Mouse (Mus musculus): ENCODE measurements around the gene Tll2.

The Tll2 gene

DNA sequence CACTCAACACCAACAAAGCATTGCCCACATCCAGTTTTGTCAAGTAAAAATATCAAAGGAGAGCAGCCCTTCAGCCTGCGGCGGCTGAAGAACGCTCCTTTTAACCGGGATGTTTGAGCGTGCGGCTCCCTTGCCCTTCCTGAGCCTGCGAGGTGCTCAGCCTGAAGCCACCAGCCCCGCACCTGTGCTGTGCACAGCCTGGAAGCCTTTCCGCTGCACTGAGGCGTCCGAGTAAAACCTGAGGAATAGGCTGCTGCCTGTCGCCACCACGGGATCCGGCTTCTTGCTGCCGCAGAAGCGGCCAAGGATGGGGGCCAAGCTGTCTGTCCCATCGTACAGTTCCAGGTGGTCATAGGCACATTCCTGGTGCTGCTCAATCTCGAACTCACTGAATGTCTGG lies 118.1 kb downstream of the Tll2 start:
- Histone ChIP-seq H3K36me3 (ENCODE audit: control insufficient read depth, insufficient read depth, low read length, poor library complexity, severe bottlenecking) (no peaks in the 10 kb centered on the region), H3K27me3 (ENCODE audit: control insufficient read depth, insufficient read depth, low read length, poor library complexity, severe bottlenecking) (no peaks in the 10 kb centered on the region)
- no peak for DNase-seq (ENCODE audit: low read depth, low spot score)

DNA sequence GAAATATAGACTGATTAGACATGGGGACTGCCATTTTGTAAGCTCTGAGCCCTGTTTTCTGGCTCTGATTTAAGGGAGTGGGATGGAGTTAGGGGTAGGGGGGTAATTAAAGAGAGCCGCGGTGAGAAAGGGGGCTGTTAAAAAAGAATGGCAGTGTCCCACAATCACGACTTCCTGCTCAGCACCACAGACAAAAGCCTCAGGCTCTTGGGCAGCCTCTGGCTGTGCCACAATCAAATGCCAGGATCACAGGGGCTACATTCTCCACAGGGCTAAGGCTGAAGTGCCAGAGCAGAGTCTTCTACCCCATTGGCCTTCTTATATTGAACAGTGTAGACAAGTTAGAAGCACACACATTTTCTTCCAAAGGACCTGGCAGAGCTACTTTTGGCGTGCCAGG lies 118.7 kb downstream of the Tll2 start:
- H3K27me3 ChIP-seq (ENCODE audit: control insufficient read depth, insufficient read depth, low read length, poor library complexity, severe bottlenecking) = no peaks in the 10 kb centered on the region
- no peak for DNase-seq (ENCODE audit: low read depth, low spot score)
- H3K36me3 ChIP-seq (ENCODE audit: control insufficient read depth, insufficient read depth, low read length, poor library complexity, severe bottlenecking) = no peaks in the 10 kb centered on the region

DNA sequence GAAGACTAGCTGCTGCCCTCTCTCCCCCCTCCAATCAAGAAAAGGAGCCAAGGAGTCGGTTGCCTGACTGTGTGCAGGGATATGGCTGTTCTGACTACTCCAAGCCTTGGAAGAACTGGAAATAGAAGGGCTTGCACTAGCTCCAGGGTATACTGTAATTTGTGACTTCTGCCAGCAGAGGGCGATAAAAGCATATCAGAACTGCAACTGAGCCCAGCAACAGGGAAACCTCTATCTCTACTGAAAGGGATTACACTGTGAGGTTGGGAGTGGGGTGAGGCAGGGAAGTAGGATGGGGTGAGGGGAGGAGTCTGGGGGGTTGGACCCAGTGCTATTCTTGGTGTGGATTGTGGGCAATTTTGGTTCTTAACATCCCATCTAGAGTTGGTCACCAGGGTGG lies 119.9 kb downstream of the Tll2 start:
- peak; percentile 80 for DNase-seq (ENCODE audit: low read depth, low spot score)
- no peaks in the 10 kb centered on the region for H3K27me3 ChIP-seq (ENCODE audit: control insufficient read depth, insufficient read depth, low read length, poor library complexity, severe bottlenecking)
- H3K36me3 ChIP-seq (ENCODE audit: control insufficient read depth, insufficient read depth, low read length, poor library complexity, severe bottlenecking) = no peaks in the 10 kb centered on the region

DNA sequence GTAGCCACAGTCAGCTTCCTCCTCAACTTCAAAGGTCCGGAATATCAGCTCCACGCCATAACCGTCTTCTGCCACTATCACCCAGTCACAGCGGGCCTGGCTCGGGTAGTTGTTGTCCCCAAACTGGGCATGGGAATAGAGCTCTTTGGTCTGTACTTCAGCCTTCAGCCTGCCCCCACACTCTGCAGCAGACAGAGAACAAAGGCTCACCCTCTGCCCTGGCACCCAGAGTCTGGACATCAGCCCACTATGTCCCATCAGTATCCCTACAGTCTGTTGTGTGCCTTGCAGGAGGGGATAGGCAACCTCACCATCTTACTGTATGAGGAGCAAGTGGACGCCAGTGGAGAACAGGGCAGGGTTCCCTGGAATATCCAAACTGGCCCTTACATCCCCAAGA lies 120.3 kb downstream of the Tll2 start:
- no peaks in the 10 kb centered on the region for H3K36me3 ChIP-seq (ENCODE audit: control insufficient read depth, insufficient read depth, low read length, poor library complexity, severe bottlenecking)
- no peaks in the 10 kb centered on the region for H3K27me3 ChIP-seq (ENCODE audit: control insufficient read depth, insufficient read depth, low read length, poor library complexity, severe bottlenecking)
- no peak for DNase-seq (ENCODE audit: low read depth, low spot score)

DNA sequence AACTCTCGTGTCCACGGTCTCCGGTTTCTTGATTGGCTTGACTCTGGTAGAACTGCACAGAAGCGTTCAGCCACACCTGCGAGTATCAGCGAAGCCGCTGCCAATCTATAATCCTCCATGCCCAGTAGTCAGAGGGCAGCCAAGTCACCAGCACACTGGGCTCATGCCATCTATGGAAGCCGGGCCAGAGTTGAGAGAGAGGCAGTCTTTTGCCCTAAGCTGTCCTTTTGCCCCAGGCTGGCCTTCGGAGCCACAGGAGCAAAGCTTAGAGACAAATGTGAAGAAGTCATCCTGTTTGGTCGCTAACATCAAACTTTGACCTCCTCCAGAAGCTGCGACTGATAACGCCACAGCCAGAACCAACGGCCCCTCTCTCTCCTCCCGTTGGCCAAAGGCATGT lies 123.0 kb downstream of the Tll2 start:
- DNase-seq (ENCODE audit: low read depth, low spot score) = no peak
- no peaks in the 10 kb centered on the region for H3K36me3 ChIP-seq (ENCODE audit: control insufficient read depth, insufficient read depth, low read length, poor library complexity, severe bottlenecking)
- no peaks in the 10 kb centered on the region for H3K27me3 ChIP-seq (ENCODE audit: control insufficient read depth, insufficient read depth, low read length, poor library complexity, severe bottlenecking)

DNA sequence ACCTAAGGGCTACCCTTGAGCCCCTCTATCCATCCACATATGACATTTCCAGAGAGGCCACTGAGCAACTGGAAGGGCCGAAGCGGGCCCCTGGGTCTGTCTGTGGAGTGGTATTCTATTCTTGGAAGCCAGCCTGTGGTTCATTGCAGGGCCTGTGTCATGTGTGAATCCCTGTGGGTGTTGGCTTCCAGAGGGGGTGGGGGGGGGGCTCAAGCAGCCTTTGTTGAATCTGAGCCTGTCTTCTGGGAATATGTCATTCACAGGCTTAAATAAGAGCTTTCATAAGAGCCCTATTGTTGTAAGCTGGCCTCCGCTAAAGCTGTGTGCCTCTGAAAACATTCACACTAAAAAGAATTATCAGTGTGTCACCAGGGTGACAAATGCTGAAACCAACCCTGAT lies 125.0 kb downstream of the Tll2 start:
- DNase-seq (ENCODE audit: low read depth, low spot score) = no peak
- no peaks in the 10 kb centered on the region for H3K36me3 ChIP-seq (ENCODE audit: control insufficient read depth, insufficient read depth, low read length, poor library complexity, severe bottlenecking)

DNA sequence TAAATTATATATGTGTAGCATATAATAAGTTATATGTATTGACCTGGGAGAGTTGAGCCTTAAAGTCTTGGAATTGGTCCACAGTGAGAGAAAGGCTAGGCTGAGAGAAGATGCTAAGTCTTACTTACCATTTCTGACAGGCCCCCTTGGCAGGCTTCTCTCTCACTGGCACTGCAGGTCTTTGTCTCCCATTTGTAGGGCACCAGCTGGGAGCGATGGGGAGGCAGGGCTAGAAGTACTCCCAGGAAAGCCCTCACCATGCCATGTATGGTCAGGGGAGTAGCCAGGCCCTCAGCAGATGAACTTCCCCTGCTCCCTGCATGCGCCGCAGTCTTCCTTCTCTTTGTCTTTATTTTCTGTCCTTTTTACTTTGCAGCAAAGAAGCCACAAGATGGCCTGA lies 129.7 kb downstream of the Tll2 start, which contains the start of gene Opalin:
Gene Opalin, minus strand, starts transcription at position 208 of the 400 bp plus-strand sequence.
- DNase-seq (ENCODE audit: low read depth, low spot score) = no peak
- Histone ChIP-seq H3K27me3 (ENCODE audit: control insufficient read depth, insufficient read depth, low read length, poor library complexity, severe bottlenecking) (no peaks in the 10 kb centered on the region), H3K36me3 (ENCODE audit: control insufficient read depth, insufficient read depth, low read length, poor library complexity, severe bottlenecking) (no peaks in the 10 kb centered on the region)

More for the DNA sequence above, 125.0 kb downstream of the Tll2 start:
- H3K27me3 ChIP-seq (ENCODE audit: control insufficient read depth, insufficient read depth, low read length, poor library complexity, severe bottlenecking) = no peaks in the 10 kb centered on the region

DNA sequence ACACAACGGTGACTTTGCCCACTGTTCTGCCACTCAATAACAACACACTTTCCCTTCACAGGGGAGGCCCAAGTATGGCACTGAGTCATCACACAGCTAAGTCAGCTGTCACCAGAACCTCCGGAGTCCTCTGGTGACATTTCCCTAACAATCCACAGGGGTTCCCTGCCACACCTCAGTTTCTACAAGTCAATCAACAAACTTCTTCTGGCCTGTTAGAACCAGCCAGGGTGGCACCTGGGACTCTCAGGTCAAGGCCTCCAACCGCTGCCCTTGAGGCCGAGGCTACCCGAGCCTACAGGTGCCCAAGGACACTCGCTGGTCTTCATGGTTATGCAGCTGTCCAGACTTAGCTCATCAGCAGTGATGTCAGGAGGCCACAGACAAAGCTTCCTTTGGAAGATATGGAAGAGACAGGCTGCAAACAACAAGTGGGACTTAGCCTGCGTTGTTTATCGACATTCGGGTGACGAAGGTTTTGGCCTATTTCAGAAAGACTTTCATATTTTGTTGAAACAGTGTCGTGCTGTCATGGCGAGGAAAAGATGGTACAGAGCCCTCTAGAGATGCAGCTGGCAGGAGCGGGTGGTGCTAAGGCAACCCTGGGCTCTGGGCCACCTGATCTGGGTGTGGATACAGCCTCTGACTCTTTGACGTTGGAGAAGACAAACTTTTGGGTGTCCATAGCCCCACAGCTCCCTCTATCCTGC lies 132.7 kb downstream of the Tll2 start:
- Histone ChIP-seq H3K27me3 (ENCODE audit: control insufficient read depth, insufficient read depth, low read length, poor library complexity, severe bottlenecking) (no peaks in the 10 kb centered on the region), H3K36me3 (ENCODE audit: control insufficient read depth, insufficient read depth, low read length, poor library complexity, severe bottlenecking) (no peaks in the 10 kb centered on the region)
- DNase-seq (ENCODE audit: low read depth, low spot score) = no peak

DNA sequence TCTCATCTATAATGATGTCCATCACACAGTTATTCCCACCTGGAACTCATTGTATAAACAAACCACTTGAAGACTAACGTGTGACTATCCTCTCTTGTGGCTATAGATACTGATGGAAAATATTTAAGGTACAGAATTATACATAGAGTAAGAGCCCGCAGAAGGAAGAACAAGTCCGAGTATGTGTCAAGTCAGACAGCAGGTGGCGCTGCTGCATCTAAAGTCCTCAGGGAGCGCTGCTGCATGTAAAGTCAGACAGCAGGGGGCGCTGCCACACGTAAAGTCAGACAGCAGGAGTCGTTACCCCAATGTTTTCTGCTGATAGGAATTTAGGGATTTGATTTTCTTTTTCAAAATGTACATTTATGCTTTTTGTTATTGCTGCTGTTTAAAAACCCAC lies 135.1 kb downstream of the Tll2 start:
- Histone ChIP-seq H3K36me3 (ENCODE audit: control insufficient read depth, insufficient read depth, low read length, poor library complexity, severe bottlenecking) (no peaks in the 10 kb centered on the region), H3K27me3 (ENCODE audit: control insufficient read depth, insufficient read depth, low read length, poor library complexity, severe bottlenecking) (no peaks in the 10 kb centered on the region)
- DNase-seq (ENCODE audit: low read depth, low spot score) = peak; percentile 97

DNA sequence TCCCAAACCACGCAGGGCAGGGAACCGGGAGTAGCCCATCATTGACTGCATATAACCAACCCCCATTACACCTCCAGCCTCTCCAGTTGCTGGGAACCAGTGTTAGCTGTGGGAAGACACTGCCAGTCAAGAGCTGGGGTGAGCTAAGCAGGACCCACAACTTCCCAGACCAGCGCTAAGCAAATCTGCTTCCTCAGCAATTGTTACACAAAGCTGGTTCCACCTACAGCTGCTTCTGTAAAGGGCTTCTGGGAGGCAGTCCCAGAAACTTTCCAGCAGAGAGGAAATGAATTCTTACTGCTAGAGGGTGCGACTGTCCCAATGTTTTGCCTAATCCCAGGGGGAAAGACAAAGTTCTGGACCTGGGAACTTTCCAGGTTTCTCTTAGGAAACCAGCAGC lies 151.9 kb downstream of the Tll2 start:
- Histone ChIP-seq H3K27me3 (ENCODE audit: control insufficient read depth, insufficient read depth, low read length, poor library complexity, severe bottlenecking) (no peaks in the 10 kb centered on the region), H3K36me3 (ENCODE audit: control insufficient read depth, insufficient read depth, low read length, poor library complexity, severe bottlenecking) (no peaks in the 10 kb centered on the region)

DNA sequence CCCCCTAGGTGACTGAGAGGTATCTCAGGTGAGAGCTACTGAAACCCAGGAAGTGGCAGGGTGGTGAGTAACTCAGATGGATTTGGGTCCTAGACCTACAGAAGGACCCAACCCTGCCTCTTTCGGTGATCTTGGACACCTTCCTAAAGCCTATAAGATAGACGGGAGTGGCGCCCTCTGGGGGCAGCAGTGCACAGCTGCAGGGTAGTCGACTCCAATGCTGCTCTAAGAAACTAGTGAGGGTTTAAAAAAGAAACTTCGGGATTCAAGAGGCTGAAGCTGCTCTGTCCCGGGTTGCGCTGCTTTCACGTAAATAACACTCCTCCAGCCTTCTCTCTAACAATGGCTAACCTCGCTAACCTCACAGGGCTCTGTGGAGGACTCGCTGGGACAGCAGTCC lies 153.1 kb downstream of the Tll2 start:
- no peaks in the 10 kb centered on the region for H3K36me3 ChIP-seq (ENCODE audit: control insufficient read depth, insufficient read depth, low read length, poor library complexity, severe bottlenecking)
- H3K27me3 ChIP-seq (ENCODE audit: control insufficient read depth, insufficient read depth, low read length, poor library complexity, severe bottlenecking) = no peaks in the 10 kb centered on the region
- peak; percentile 80 for DNase-seq (ENCODE audit: low read depth, low spot score)

More for the DNA sequence above, 151.9 kb downstream of the Tll2 start:
- DNase-seq (ENCODE audit: low read depth, low spot score) = no peak

DNA sequence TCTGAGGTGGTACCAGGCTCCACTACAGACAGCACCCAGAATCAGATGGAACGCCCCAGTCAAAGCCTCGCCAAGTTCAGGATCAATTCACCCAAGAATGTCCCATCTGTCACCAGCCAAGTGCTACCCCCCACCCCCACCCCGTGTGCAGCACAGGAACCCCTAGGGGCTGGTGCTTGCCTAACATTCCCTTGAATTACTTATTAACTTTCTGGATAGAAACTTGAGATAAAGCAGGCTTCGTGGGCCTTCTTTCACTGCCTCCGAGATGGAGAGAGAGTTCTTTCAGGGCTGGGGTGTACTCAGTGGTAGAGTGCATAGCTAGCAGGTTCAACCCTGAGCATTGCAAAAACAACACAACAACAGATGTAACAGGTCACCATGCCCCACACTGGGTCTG lies 154.4 kb downstream of the Tll2 start:
- H3K27me3 ChIP-seq (ENCODE audit: control insufficient read depth, insufficient read depth, low read length, poor library complexity, severe bottlenecking) = no peaks in the 10 kb centered on the region
- H3K36me3 ChIP-seq (ENCODE audit: control insufficient read depth, insufficient read depth, low read length, poor library complexity, severe bottlenecking) = no peaks in the 10 kb centered on the region
- DNase-seq (ENCODE audit: low read depth, low spot score) = no peak

DNA sequence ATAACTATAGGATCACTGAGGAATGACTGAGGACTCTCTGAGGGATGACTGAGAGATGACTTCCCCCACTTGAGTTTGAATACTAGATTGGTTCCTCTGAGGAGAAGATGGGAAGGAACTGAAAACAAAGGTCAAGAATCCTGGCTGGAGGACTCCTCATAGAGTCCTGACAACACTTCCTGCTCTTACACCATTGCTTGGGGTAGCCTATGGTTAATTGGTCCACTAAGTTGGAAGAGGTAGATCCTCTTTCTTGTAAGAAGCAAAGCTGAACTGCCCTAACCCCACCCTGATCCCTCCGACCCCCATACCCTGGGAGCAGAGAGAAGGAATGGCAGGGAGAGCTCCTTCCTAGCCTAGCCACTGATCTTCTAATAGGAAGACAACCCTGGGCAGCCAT lies 154.9 kb downstream of the Tll2 start:
- DNase-seq (ENCODE audit: low read depth, low spot score) = no peak
- H3K36me3 ChIP-seq (ENCODE audit: control insufficient read depth, insufficient read depth, low read length, poor library complexity, severe bottlenecking) = no peaks in the 10 kb centered on the region
- H3K27me3 ChIP-seq (ENCODE audit: control insufficient read depth, insufficient read depth, low read length, poor library complexity, severe bottlenecking) = no peaks in the 10 kb centered on the region

DNA sequence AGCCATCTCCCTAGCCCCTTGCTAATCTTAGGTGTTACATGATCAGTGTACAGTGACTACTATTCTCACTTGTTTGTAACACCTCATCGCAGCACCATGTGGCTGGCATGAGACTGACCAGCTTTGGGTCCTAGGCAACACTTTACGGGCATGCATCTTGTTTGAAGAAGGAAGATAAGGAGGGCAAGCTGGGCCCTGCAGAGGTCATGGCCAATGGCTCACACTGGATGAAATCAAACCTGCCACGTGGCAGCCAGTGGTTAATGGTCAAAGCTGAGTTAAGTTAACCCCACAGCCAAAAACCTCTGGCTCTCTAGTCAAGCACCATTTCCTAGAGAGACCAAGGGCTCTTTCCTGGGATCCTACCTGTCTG lies 158.5 kb downstream of the Tll2 start:
- Histone ChIP-seq H3K36me3 (ENCODE audit: control insufficient read depth, insufficient read depth, low read length, poor library complexity, severe bottlenecking) (no peaks in the 10 kb centered on the region), H3K27me3 (ENCODE audit: control insufficient read depth, insufficient read depth, low read length, poor library complexity, severe bottlenecking) (no peaks in the 10 kb centered on the region)
- DNase-seq (ENCODE audit: low read depth, low spot score) = no peak

DNA sequence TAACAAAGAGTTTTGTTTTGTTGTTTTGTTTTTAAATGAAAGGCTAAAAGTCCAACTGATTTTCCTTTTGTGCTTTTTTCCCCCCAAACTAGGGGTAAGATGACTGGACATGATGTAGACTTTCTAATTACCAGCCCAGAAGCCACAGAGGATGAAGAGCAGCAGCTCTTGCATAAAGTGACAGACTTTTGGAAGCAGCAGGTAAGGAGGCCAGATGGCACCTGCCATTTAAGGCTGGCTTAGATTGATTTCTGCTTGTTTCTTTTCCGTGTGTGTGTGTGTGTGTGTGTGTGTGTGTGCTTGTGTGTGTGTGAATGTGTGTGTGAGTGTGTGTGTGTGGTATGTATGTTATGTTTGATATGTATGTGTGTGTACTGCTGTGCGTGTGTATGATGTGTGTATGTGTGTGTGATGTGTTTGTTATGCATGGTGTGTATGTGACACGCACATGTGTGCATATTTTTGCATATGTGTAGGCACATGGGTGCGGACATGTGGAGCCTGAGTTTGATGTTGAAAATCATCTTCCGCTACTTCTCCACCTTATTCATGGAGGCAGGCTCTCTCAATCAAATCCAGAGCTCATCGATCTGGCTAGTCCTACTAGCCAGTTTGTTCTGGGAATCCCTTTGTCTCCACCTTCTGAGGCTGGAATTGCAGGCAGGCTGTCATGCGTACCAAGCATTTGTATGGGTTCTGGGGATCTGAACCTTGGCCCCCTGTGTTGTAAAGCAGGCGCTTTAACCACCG lies 159.0 kb downstream of the Tll2 start:
- no peaks in the 10 kb centered on the region for H3K27me3 ChIP-seq (ENCODE audit: control insufficient read depth, insufficient read depth, low read length, poor library complexity, severe bottlenecking)
- DNase-seq (ENCODE audit: low read depth, low spot score) = no peak
- no peaks in the 10 kb centered on the region for H3K36me3 ChIP-seq (ENCODE audit: control insufficient read depth, insufficient read depth, low read length, poor library complexity, severe bottlenecking)
